15 mouse cellular contexts compared by ENCODE assay signal in the genomic region with DNA sequence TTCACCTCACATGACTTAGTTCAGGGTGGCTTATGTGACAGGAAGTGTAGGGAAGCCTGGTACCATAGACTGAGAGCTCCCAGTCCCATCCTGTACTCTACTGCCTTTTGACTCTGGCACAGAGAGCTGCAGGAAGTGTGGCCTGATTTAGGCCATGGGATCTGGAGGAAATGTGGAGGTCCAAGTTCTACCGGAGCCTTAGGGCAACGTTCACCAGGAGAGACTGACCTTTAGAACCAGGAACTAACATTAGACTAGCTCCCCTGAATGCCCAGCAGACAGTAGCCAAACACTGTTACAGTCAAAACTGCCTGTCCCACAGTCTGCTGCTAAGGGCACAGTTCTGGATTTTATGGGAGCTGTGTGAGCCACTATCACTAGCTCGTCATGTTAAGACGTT. TPM values are rescaled to one million over a fixed set of nuclear protein-coding genes. Genes with fewer than 3 reads are reported as not detected.
DNase-seq lines count a peak whose midpoint lies in the region; ATAC-seq and TF ChIP-seq lines count a peak whose summit lies in the region.
"Not testable (repeated sequence)": the region's sequence is repeated elsewhere in the genome, so short reads cannot be mapped to it uniquely, and the experiment has no call there.
"Had no signal": no experiment of that assay in that cellular context is flagged by ENCODE, and none has a peak within 500 bp of the region (broad histone marks: within the 10 kb centered on the region; RNA-seq: fewer than 3 reads in every experiment).

No protein-coding gene starts in this region.

- DNase-seq in kidney, adult 18-20 months = peak; percentile 12
- peak; percentile 29 to 42 for DNase-seq in kidney, adult 8-10 months
- peak; percentile 1 for DNase-seq in kidney, postnatal 14 days
- peak; percentile 18 to 24 for DNase-seq in kidney, postnatal 36 days

- H3K9ac ChIP-seq in intestine, postnatal 0 days (ENCODE audit: low read depth, low read length) = not testable (repeated sequence)

- H3K27ac ChIP-seq in intestine, postnatal 0 days (ENCODE audit: low read depth, low read length) = not testable (repeated sequence)

- not testable (repeated sequence) for H3K9me3 ChIP-seq in intestine, postnatal 0 days (ENCODE audit: control insufficient read depth)

- H3K36me3 ChIP-seq in intestine, postnatal 0 days (ENCODE audit: control insufficient read depth, insufficient read depth) = not testable (repeated sequence)

- H3K27me3 ChIP-seq in intestine, postnatal 0 days (replicated peaks; ENCODE audit: control insufficient read depth, insufficient read depth, low read length) = not testable (repeated sequence)

- TF ChIP-seq CTCF in intestine, postnatal 0 days (IDR thresholded peaks at IDR 0.05; ENCODE audit: low read depth) = not testable (repeated sequence)

- H3K4me1 ChIP-seq in intestine, postnatal 0 days (replicated peaks; ENCODE audit: control insufficient read depth, insufficient read depth, low read length) = not testable (repeated sequence)

- not testable (repeated sequence) for H3K4me3 ChIP-seq in intestine, postnatal 0 days (ENCODE audit: low read depth, low read length)

- not testable (repeated sequence) for H3K4me2 ChIP-seq in intestine, postnatal 0 days (replicated peaks; ENCODE audit: low read depth)

- 0 out of 2 replicates have a peak, but pooled peaks have one; percentile 59 for ATAC-seq in intestine, postnatal 0 days

- WGBS in intestine, postnatal 0 days = 60% methylated on average over 2 of the region's 4 CpGs

RNA-seq across cellular contexts. Expression of a gene that starts 26.4 kb away (rescaled TPM):
- polyA plus RNA-seq in intestine, postnatal 0 days (2015; fragmentation: Nextera tagmentation; extraction: Ambion mirVana) = 18.0 and 22.0 TPM in 2 replicates
- polyA plus RNA-seq: erythroblast, embryonic 14.5 days had no signal

RNA-seq across cellular contexts. Expression of a gene that starts 27.4 kb away (rescaled TPM):
- polyA plus RNA-seq in intestine, postnatal 0 days (2015; fragmentation: Nextera tagmentation; extraction: Ambion mirVana) = not detected in 2 replicates
- polyA plus RNA-seq: adrenal gland, adult 2 months; C2C12; embryonic facial prominence, embryonic 11.5 days; embryonic facial prominence, embryonic 13.5 days; embryonic facial prominence, embryonic 15.5 days; erythroblast, embryonic 14.5 days; forebrain, embryonic 10.5 days; forebrain, embryonic 12.5 days; forebrain, embryonic 14.5 days; forebrain, embryonic 16.5 days had no signal
